Mouse (Mus musculus) heart, adult 9 months (tissue): ENCODE results near the gene Helq.

Experiments used
- DNase-seq, 2 experiments: peaks; one replicate each; pipeline ENCODE4 v3.0.0; 2022; ENCODE audit warnings: low spot score in 2 of 2

Helq gene

DNA sequence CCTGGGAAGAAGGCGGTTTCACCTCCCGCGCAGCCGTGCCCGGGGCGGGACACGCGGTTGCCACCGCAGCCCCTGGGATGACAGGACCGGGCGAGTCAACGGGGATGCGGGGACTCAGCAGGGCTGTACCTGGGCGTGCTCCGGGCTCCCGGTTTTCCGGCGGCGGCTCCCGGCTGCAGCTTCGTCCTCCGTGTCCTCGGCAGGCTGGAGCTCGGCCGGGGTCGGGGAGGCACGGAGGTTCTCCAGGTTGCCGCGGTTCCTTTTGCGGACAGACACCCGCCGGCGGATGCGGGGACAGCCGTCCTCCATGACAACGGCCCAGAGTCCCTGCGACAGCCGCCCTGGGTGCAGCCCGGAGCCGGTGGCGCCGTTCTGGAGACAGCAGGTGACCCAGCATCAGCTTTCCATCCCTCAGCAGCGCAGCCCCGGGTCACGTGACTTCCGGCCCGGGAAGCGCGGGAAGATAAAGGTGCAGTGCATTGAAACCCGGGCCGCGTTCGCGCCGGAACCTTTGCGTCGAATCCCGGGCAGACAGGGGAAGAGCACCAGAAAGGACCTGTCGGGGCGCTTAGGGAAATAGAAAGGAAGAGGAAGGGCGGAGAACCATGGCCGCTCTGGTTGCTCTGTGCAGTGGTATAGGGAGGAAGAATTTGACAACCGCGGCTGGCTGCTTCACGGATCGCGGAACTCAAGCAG lies at the start of gene Helq, which contains the start of gene Mrps18c:
TSS of gene Helq (minus strand) at position 434 of the 696 bp plus-strand sequence.
TSS of gene Mrps18c (plus strand) at position 463 of the 696 bp plus-strand sequence.
- DNase-seq: peak; percentile 84 to 85

DNA sequence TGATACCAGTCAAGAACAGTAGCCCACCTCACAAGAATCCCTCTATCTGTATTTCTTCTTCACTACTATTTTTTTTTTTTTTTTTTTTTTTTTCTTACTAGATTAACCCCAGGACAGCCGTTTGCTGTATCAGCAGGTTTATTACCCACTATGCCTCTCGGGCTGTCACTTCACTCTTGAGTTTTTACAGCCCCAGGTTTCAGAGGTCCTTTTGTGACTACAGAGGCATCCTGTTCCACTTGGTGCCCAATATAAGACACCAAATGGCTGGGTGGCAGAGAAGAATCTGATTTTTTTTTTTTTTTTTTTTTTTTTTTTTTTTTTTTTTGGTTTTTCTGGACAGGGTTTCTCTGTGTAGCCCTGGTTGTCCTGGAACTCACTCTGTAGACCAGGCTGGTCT lies 48.7 kb upstream of the Helq start:
- no peak for DNase-seq

DNA sequence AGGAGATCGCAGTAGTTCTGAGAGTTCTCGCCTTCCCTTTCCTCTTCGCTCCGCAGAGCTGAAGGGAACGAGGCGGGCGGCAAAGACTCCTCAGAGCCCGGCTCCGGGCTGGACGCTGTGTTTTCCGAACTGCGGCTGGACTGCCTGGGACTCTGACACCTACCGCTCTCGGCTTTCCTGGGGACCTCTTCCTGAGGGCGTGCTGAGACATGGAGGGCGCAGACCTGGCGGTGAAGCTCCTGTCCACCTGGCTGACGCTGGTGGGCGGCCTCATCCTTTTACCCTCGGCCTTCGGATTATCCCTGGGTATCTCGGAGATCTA lies 48.2 kb upstream of the Helq start:
- DNase-seq: no peak

DNA sequence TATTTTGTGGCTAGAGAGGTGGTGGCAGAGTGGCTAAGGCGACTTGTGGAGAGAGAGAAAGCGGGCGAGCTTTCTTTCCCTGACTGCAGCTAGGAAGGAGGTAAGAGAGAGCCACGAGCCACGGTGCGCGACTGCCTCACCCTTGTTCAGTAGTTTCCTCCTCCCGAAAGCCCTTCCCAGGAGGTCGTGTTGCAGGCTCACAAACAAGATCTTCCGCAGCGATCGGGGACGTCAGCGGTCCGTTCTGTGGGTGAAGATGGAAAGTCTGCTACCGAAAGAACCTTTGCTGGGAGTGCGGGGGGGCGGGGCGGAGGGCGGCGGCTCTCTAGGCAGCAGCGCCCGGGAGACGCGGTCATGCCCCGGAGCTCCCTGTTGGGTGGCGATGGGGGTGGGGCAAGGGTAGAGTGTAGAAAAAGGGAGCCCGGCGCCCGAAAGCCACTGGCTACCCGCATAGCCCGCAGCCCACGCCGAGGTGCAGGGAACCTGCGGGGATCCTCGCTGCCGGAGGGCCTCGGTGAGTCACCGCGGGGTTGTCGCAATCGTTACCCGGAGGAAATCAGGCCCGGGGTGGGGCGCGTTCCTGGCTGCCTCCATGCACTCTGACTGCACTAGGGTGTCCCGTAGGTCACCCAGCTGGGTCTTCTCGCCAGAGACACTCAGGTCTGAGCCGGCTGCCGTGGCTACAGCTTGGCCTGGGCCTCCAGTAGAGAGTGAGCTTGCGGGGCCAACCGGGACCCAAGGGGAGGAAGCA lies 47.6 kb upstream of the Helq start:
- DNase-seq: peak; percentile 79 to 80

DNA sequence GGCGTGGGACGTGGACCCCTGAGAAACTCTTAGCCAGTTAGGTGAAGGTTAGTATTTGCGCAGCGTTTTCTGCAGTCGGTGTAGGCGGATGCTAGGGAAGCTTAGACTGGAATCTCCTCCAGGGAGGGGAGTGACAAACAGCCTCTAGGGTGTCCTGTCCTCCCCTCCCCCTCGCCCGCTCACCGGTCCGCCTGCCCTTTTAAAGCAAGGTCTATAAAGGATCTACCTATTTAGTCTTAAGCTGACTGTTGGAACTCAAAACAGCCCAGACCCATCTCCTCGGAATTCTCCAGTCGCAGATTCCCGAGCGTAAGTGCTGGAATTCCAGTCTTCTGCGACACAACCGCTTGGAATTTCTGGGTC lies 47.1 kb upstream of the Helq start, which contains the start of gene Gpat3:
TSS of gene Gpat3 (plus strand) at position 229 of the 363 bp plus-strand sequence.
- DNase-seq: peak; percentile 17 to 35

DNA sequence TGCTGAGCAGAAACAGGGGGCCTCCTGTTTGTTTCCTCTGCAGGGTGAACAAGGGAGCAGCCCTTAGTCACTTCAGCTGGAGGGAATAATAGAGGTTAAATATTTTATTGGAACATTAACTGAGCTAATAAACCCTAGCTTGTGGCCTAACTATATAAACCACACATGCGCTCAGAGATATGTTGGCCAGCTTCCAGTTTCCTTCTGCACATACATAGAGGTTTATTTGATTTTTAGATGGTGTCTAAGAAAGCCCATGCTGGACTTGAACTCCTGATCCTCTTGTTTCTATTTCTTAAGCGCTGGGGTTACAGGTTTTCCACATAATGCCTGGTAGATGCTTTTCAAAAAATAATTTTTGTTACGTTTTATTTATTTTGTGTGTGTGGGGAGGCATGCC lies 46.1 kb upstream of the Helq start:
- no peak for DNase-seq

DNA sequence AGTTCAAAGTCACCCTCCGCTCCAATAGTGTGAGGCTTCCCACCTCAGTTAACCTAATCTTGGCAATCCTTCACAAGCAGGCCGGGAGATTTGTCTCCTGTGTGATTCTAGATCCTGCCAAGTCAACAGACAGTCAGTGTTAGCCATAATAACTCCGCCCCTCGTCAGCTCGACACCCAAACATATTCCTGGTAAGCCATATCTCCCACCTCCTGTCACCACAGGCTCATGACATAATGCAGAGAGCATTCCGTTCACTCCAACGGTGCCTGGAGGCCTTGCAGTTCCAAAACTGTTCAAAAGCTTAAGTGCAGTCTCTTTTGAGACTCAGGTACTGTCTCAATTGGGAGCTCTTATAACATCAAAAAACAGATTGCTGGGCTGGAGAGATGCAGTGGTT lies 39.5 kb upstream of the Helq start:
- DNase-seq: peak; percentile 81

DNA sequence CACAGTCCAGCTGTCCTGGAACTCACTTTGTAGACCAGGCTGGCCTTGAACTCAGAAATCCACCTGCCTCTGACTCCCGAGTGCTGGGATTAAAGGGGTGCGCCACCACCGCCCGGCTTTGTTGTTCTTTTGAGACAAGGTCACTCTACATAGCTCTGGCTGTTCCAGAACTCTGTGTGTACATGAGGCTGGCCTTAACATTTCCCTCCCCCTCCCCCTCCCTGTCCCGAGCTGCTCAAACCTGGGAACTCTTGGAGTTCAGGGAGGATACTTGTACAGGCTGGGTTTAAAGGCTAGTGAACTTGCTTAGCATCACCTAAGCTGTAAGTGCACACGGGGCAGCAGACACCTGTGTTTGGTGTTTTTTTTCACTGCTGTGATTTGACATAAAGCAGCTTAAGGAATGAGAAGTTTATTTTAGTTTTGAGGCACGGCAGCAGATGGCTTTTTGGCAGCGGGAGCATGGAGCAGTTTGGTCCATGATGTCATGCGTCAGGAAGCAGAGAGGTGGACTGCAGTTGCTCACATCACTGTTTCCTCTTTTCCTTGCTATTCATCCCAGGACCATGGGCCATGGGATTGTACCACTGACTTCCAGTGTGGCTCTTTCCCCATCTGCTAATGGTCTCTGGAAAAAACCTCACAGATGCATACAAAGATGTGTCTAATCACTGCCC lies 37.6 kb upstream of the Helq start:
- no peak for DNase-seq

DNA sequence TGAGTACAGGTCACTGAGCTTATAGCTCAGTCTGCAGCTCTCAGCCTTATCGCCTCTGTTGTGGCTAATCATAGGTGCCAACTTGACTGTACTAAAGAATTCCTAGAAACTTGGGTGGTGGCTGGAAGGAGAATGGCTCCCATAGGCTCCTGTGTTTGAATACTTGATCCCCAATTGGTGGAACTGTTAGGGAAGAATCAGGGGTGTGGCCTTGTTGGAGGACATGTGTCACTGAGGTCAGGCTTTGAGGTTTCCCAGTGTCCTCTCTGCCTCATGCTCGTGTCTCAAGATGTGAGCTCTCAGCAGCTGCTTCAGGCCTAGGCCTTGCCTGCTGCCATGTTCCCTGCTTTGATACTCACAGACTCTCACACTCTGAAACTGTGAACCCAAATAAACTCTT lies 35.4 kb upstream of the Helq start:
- no peak for DNase-seq

DNA sequence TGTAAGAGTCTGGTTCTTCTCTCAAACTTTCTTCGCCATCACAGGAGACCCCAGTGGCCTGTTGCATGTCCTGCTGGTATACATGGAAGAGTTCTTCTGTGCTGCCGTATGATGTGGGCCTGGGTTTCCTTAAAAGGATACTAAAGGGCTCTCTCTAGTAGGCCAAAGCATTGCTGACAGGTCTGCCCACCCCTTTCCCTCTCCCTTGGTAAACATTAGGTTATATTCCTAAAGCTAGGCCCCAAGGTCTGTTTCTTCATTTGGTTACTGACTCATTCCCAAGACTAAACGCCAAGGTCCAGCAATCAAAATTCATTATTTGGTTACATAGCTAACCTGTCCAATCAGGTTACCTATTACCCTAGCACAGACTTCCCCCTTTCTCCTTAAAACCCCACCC lies 34.3 kb upstream of the Helq start:
- DNase-seq: no peak

DNA sequence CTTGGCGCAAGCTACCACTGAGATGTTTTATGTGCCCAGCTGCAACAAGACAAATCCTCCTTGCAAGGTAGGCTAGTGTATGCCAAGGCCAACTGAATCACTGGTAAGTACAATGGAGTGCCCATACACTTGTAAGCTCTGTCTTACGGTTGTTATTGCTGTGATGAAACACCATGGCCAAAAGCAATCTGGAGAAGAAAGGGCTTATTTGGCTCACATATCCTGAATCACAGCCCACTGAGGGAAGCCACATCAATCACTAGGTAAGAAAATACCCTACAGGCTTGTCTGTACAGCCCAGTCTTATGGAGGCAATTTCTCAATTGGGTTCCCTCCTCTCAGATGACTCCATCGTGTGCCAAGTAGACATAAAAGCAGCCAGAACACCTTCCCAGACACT lies 30.3 kb upstream of the Helq start:
- DNase-seq: no peak

DNA sequence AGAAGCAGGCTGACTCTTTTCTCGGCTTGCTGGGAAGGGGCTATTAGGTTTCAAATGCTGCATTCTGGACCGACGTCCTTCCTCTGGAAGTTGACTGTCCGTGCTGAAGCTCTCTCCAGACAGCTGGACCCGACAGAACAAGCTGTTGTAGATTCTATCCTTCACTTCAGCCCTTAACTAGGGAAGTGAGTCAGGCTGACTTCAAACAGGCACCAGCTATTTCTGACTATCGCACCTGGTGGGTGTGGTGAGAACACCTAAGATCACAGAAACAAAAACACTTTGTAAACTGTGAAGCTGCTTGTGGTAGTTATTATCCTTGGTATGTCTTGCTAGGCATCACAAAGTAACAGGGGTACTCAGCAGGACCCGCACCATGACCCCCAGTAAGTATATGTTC lies 28.1 kb upstream of the Helq start:
- DNase-seq: no peak

DNA sequence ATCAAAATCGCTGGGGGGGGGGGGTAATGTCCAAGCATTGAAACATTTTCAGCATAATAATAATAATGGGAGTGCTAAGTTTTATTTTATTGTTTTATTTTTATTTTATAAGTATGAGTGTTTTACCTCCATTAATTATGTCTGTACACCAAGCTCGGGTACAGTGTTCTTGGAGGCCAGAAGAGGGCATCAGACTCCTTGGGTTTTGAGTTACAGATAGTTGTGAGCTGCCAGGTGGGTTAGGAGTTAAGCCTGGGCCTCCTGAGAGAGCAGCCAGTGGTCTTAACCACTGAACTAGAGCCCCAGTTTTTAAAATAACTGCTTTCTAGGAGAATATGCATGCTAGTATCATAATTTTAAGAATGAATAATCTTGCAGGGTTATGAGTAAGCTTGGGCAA lies 27.6 kb upstream of the Helq start:
- DNase-seq: no peak

DNA sequence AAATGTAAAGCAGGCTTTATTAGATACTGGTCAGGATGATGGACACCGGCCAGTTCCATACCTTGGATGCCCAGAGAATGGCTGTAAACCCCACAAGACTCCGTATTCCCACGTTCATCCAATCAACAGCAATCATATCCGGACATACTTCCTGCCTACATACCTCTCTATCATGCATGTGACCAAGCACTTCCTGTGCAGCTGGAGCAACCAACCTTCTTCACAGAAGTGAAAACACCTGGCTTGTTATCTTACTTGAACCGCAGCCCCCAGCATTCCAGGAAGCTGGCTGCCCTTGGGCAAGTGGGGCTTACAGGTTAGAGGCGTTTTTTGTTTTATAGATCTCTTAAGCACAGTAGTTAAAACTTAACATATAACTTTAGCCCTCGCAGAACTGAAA lies 24.4 kb upstream of the Helq start:
- DNase-seq: no peak

DNA sequence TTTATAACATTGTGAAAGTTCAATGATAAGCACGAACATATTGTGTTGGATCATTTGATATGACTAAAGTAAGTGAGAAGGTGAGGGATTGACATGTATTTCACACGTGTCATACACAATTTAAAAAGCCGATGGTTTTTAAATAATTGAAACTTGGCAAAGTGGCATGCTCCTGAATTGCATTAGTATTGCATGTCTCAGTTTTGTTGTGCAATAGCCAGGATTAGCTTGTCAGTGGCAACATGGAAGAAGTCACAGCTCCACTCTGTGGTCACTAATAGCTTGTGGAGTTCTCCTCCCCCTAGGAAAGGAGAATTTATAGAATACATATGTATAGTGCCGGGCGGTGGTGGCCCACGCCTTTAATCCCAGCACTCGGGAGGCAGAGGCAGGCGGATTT lies 23.0 kb upstream of the Helq start:
- no peak for DNase-seq

DNA sequence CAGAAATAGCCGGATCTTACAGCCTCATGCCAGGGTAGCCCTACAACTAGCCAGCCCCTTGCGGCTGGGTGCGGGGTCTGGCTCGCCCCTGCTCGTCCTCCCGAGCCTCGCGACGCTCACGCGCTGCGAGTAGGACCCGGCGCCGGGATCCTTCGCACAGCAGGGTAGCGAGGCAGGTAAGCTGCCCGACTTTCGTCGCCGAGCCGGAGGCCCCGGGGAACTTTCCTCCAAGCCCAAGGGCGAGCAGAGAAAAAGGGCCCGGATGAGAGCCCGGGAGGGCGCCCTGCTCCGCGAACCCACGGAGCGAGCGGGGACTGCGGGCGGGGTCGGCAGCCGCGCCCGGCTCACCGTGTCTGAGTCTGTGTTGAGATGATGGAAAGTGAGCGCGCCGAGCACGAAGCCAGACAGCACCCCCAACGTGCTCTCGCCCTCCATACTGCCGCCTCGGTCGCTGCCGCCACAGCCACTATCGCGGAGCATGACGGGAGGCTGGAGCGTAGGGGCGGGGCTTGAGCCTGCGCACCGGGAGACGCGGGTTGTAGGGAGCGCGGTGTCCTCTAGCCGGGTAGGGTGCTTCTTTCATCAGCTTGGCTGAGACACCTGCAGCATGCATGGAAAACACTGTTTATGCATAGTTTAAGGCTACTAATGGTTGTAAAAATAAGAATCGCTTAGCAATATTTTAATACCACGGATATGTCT lies 22.2 kb upstream of the Helq start, which contains the start of gene Abraxas1:
TSS of gene Abraxas1 (minus strand) at position 483 of the 702 bp plus-strand sequence.
- peak; percentile 75 to 83 for DNase-seq

DNA sequence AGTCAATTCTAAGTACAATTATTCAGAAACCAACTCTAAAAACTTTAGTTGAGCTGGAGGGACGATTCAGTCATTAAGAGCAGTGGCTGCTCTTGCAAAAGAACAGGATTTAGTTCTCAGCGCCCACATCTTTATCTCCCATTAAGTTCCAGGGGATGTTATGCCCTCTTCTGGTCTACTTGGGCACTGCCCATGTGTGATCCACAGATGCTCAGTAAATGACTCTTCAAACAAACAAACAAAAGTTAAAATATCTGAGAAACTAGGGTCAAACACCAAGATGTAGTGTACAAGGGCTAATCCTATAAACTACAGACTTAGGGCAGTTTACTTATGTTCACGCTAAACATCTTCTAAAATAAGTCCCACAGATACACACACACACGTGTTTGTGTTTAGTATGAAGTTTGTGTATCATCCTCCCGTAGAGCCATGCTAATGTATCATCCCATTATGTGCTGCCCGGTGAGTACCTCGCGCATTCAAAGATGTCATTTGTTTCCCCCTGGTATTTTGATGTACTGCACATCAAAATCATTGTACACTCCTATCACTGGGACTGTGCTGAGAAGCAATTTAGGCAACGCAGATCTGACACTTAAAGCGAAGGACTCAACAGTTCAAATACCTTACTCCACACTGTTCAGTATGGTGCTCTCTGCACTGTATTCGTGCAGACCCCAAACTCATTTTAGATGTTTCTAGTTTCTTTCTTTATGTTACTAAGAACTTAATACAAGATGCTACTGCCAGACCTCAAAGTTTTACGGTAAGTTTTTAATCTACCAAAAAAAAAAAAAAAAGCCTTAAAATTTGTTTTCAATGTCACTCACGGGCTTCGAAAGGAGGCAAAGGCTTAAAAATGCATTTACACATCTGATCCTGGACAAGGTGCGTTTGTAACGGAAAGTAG lies 21.4 kb upstream of the Helq start:
- no peak for DNase-seq

DNA sequence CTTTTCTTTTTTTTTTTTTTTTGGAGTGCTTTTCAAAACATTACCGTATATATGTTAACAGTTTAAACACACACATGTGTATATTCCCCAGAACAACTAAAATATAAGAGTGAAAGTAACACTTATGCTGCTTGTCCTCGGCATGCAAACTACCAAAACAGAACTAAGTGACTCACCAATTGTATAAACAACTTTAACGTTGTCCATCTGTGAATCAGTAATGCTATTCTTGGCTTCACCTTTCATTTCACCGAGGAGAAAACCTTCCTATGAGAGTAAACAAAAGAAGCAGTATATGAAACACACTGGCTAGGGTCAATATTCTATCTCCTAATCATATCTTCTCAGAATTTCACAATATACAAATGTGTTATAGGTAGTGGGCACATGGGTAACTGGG lies 19.9 kb upstream of the Helq start:
- DNase-seq: no peak

DNA sequence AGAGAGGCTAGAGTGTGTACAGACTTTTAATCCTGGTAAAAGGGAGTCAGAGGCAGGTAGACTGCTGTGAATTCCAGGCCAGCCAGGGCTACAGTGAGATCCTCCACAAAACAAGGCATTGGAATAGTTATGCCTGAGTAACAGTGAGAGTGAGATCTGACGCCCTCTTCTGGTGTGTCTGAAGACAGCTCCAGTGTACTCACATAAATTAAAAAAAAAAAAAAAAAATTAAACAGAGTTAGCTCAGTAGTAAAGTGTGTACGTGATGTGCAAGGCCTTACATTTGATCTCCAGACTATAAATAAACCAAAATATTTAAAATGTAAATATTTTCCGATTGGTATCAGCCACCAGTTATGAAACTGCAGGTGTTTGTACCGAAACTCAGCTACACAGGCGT lies 4.3 kb downstream of the Helq start:
- no peak for DNase-seq

DNA sequence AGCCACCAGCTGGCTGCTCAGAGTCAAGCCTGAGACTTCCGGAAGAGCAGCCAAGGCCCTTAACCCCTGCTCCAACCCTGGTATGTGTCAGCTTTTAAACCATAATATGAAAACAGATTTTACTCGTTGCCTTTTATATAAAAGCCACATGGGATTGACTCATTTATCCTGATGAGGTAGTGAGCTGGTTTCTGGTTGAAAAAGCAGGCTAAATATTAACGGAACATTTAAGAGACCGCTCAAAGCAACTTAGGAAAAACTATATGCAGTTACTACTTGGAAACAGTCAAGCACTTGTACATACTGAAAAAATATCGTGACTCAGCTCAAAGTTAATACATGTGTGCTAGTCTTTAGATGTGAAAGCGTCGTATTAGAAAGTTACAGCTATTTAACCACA lies 6.1 kb downstream of the Helq start:
- DNase-seq: no peak

DNA sequence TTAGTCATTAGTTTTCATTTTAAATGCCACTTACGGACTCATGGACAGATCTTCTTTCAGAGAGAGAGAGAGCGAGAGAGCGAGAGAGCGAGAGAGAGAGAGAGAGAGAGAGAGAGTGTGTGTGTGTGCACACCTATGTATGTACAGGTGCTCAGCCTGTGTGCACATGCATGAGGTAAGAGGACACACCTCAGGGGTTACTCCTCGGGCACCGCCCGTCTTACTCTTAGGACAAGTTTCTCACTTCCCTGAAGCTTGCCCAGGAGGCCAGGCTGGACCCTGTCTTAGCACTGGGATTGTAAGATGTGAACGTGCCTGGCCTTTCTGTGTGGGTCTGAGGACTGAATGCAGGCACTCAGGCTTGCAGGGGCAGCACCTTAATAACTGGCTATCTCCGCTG lies 10.9 kb downstream of the Helq start:
- DNase-seq: no peak
